Mouse (Mus musculus): ENCODE data around the gene Fubp3. TPM values are rescaled to one million over a fixed set of nuclear protein-coding genes. Genes with fewer than 3 reads are reported as not detected.

Fubp3 gene
- 25.4 TPM for polyA plus RNA-seq (2014; fragmentation: Illumina TruSeq; extraction: RNeasy Lipid Tissue Mini Kit (QIAGEN cat#74804); ENCODE audit: low read depth, low replicate concordance)

GRCm38 (mm10) chr2:31572051-31572914 lies at the start of gene Fubp3:
TSS of gene Fubp3 (plus strand) at chr2:31572651.

GRCm38 (mm10) chr2:31639901-31640608 lies 67.6 kb downstream of the Fubp3 start, which contains the start of gene Prdm12:
TSS of gene Prdm12 (plus strand) at chr2:31640037.

Other genes starting within 250 kb of the Fubp3 start
- gene Ass1, start 102.4 kb upstream of the Fubp3 start, polyA plus RNA-seq (2014; fragmentation: Illumina TruSeq; extraction: RNeasy Lipid Tissue Mini Kit (QIAGEN cat#74804); ENCODE audit: low read depth, low replicate concordance) = 106 TPM
- not detected for gene Prdm12, start 67.4 kb downstream of the Fubp3 start, polyA plus RNA-seq (2014; fragmentation: Illumina TruSeq; extraction: RNeasy Lipid Tissue Mini Kit (QIAGEN cat#74804); ENCODE audit: low read depth, low replicate concordance)
- gene Exosc2, start 98.1 kb downstream of the Fubp3 start, polyA plus RNA-seq (2014; fragmentation: Illumina TruSeq; extraction: RNeasy Lipid Tissue Mini Kit (QIAGEN cat#74804); ENCODE audit: low read depth, low replicate concordance) = 11.2 TPM
- gene Abl1, start 115.7 kb downstream of the Fubp3 start, polyA plus RNA-seq (2014; fragmentation: Illumina TruSeq; extraction: RNeasy Lipid Tissue Mini Kit (QIAGEN cat#74804); ENCODE audit: low read depth, low replicate concordance) = 24.1 TPM
- gene Qrfp, start 237.9 kb downstream of the Fubp3 start, polyA plus RNA-seq (2014; fragmentation: Illumina TruSeq; extraction: RNeasy Lipid Tissue Mini Kit (QIAGEN cat#74804); ENCODE audit: low read depth, low replicate concordance) = not detected